Mouse (Mus musculus) spleen, adult 2 months (tissue): ENCODE measurements around the gene Csde1.

Source experiments
- CTCF ChIP-seq: fragments of 200-500 bp; IDR thresholded peaks from 2 replicates; pipeline ENCODE4 v1.5.1; 2011; ENCODE audit warnings: mild to moderate bottlenecking, inconsistent platforms; ENCODE audit not compliant: insufficient read depth, insufficient read length, insufficient replicate concordance; ENCODE audit errors: extremely low read depth
- POLR2A ChIP-seq: fragments of 200-500 bp; IDR thresholded peaks from 2 replicates; pipeline ENCODE4 v1.6.1; 2011; ENCODE audit warnings: low read depth, low read length, inconsistent platforms

DNA sequence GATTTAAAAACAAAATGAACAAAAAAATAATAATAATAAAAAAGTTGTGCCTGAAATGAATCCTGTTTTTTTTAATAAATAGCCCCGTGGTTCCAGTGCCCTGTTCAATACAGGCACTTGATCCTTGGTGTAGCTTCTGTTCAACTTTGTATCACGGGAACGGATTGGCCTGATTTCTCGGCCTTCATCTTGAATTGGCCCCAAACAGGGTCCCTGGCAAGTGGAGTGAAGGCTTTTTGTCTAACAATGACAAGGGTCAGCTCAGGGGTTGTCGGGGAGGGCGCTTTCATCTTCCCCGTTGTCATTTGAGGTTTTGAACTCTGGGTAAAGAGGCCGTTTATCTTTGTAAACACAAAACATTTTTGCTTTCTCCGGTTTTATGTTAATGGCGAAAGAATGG lies 37.5 kb downstream of the Csde1 start:
- no peak for TF ChIP-seq POLR2A
- TF ChIP-seq CTCF = no peak
